Mouse (Mus musculus): ENCODE measurements around the gene Mapk12. TPM values are rescaled to one million over a fixed set of nuclear protein-coding genes. Genes with fewer than 3 reads are reported as not detected.

Gene Mapk12
- total RNA-seq, 2 experiments from 2014 or later = 8.3 to 9.3 TPM

- Histone ChIP-seq H3K4me3 (no peak overlapping the region), H3K27ac (no peak overlapping the region)
- no peak for DNase-seq (ENCODE audit: extremely low spot score in 1 of 2, low spot score in 2 of 2)
- intact Hi-C loops (cut with DNase I) = no loop called here
- no peak for TF ChIP-seq CTCF (IDR thresholded peaks at IDR 0.05)
Observed at GRCm38 (mm10) chr15:89131316-89131715, 9.2 kb downstream of the Mapk12 start.

- no peak for TF ChIP-seq CTCF (IDR thresholded peaks at IDR 0.05)
- Histone ChIP-seq H3K4me3 (no peak overlapping the region), H3K27ac (no peak overlapping the region)
- DNase-seq (ENCODE audit: extremely low spot score in 1 of 2, low spot score in 2 of 2) = no peak
- intact Hi-C loops (cut with DNase I) = no loop called here
Observed at GRCm38 (mm10) chr15:89130245-89130644, 10.3 kb downstream of the Mapk12 start.

- peak; percentile 90 for TF ChIP-seq CTCF (IDR thresholded peaks at IDR 0.05)
- intact Hi-C loops (cut with DNase I) = loop anchor here (2.0 kb wide), 1 partner anchor 82 kb away; the partner anchor contains the start of gene Ppp6r2
Observed at GRCm38 (mm10) chr15:89128382-89129350, 11.8 kb downstream of the Mapk12 start, which contains the start of gene Hdac10. Hdac10 (minus strand) TSS chr15:89128700.

GRCm38 (mm10) chr15:89127364-89127940 is 13.1 kb downstream of the Mapk12 start:
- Histone ChIP-seq H3K4me3 (peak overlapping the region; percentile 62), H3K27ac (peak overlapping the region; percentile 95; the same call in 1 of the 2 replicates)
- no peak for DNase-seq (ENCODE audit: extremely low spot score in 1 of 2, low spot score in 2 of 2)
- intact Hi-C loops (cut with DNase I) = no loop called here
- no peak for TF ChIP-seq CTCF (IDR thresholded peaks at IDR 0.05)

More at GRCm38 (mm10) chr15:89128382-89129350, 11.8 kb downstream of the Mapk12 start, which contains the start of gene Hdac10:
- peak within 1 kb of the TSS; percentile 95 for H3K27ac ChIP-seq
- peak within 1 kb of the TSS; percentile 62 for H3K4me3 ChIP-seq
- DNase-seq (ENCODE audit: extremely low spot score in 1 of 2, low spot score in 2 of 2) = peak; percentile 81 to 86

GRCm38 (mm10) chr15:89126622-89127021 is 13.9 kb downstream of the Mapk12 start:
- no peak for DNase-seq (ENCODE audit: extremely low spot score in 1 of 2, low spot score in 2 of 2)
- Histone ChIP-seq H3K27ac (no peak overlapping the region), H3K4me3 (no peak overlapping the region)
- TF ChIP-seq CTCF (IDR thresholded peaks at IDR 0.05) = no peak
- intact Hi-C loops (cut with DNase I) = no loop called here

- peak in 1 of 2 experiments; percentile 7 for DNase-seq (ENCODE audit: extremely low spot score in 1 of 2, low spot score in 2 of 2)
- TF ChIP-seq CTCF (IDR thresholded peaks at IDR 0.05) = no peak
- H3K27ac ChIP-seq = no peak overlapping the region
- H3K4me3 ChIP-seq = no peak overlapping the region
- intact Hi-C loops (cut with DNase I) = no loop called here
Observed at GRCm38 (mm10) chr15:89125351-89125750, 15.2 kb downstream of the Mapk12 start.

GRCm38 (mm10) chr15:89124312-89124711 is 16.2 kb downstream of the Mapk12 start:
- H3K27ac ChIP-seq = no peak overlapping the region; the same call in 1 of the 2 replicates
- no peak for TF ChIP-seq CTCF (IDR thresholded peaks at IDR 0.05)
- intact Hi-C loops (cut with DNase I) = no loop called here

GRCm38 (mm10) chr15:89123595-89123994 is 16.9 kb downstream of the Mapk12 start:
- Histone ChIP-seq H3K4me3 (peak overlapping the region; percentile 94), H3K27ac (peak overlapping the region; percentile 93)
- peak; percentile 59 for TF ChIP-seq CTCF (IDR thresholded peaks at IDR 0.05)
- intact Hi-C loops (cut with DNase I) = loop anchor here (2.0 kb wide), 1 partner anchor 73 kb away; the partner anchor contains the start of gene Dennd6b
- peak; percentile 63 to 64 for DNase-seq (ENCODE audit: extremely low spot score in 1 of 2, low spot score in 2 of 2)

More at GRCm38 (mm10) chr15:89124312-89124711, 16.2 kb downstream of the Mapk12 start:
- H3K4me3 ChIP-seq = no peak overlapping the region
- DNase-seq (ENCODE audit: extremely low spot score in 1 of 2, low spot score in 2 of 2) = no peak

- peak; percentile 96 to 97 for DNase-seq (ENCODE audit: extremely low spot score in 1 of 2, low spot score in 2 of 2)
- intact Hi-C loops (cut with DNase I) = loop anchor here (2.0 kb wide), 1 partner anchor 74 kb away; the partner anchor contains the start of gene Dennd6b
- peak within 1 kb of the TSS; percentile 93 for H3K27ac ChIP-seq
- no peak for TF ChIP-seq CTCF (IDR thresholded peaks at IDR 0.05)
- peak within 1 kb of the TSS; percentile 94 for H3K4me3 ChIP-seq
Observed at GRCm38 (mm10) chr15:89122649-89123366, 17.7 kb downstream of the Mapk12 start, which contains the start of gene Tubgcp6. Tubgcp6 (minus strand) TSS chr15:89123112.

GRCm38 (mm10) chr15:89118007-89118406 is 22.5 kb downstream of the Mapk12 start:
- intact Hi-C loops (cut with DNase I) = no loop called here
- DNase-seq (ENCODE audit: extremely low spot score in 1 of 2, low spot score in 2 of 2) = no peak
- Histone ChIP-seq H3K27ac (no peak overlapping the region), H3K4me3 (no peak overlapping the region)
- peak; percentile 29 for TF ChIP-seq CTCF (IDR thresholded peaks at IDR 0.05)

GRCm38 (mm10) chr15:89110147-89110546 is 30.4 kb downstream of the Mapk12 start:
- intact Hi-C loops (cut with DNase I) = no loop called here
- no peak overlapping the region for H3K4me3 ChIP-seq
- H3K27ac ChIP-seq = no peak overlapping the region
- no peak for DNase-seq (ENCODE audit: extremely low spot score in 1 of 2, low spot score in 2 of 2)
- no peak; the same call in 1 of the 2 replicates for TF ChIP-seq CTCF (IDR thresholded peaks at IDR 0.05)

Measured in left cerebral cortex, adult 2 months (tissue).